Mouse (Mus musculus) C2C12 (cell line): Measurements from ENCODE around the gene Arih2. TPM values are rescaled to one million over a fixed set of nuclear protein-coding genes. Genes with fewer than 3 reads are reported as not detected.
A peak's percentile ranks its signal among the peaks of the same experiment; 100 is the strongest.

Experiments used
- H3K27me3 ChIP-seq: one replicate; pipeline ENCODE4 v1.6.1; 2011; ENCODE audit not compliant: control insufficient read depth, insufficient read depth, insufficient read length
- H3K36me3 ChIP-seq: one replicate; pipeline ENCODE4 v1.6.1; 2011; ENCODE audit not compliant: control insufficient read depth, insufficient read depth
- H3K4me3 ChIP-seq: one replicate; pipeline ENCODE4 v1.5.1; 2011; ENCODE audit warnings: mild to moderate bottlenecking, control low read depth; ENCODE audit not compliant: poor library complexity, insufficient read depth, severe bottlenecking
- H3K79me2 ChIP-seq: one replicate; pipeline ENCODE4 v1.6.1; 2011; ENCODE audit not compliant: control insufficient read depth, insufficient read depth
- H3K79me3 ChIP-seq: one replicate; pipeline ENCODE4 v1.6.1; 2011; ENCODE audit warnings: low read depth, control low read depth
- H3ac ChIP-seq: one replicate; pipeline ENCODE3; 2011; ENCODE audit warnings: low read depth; ENCODE audit not compliant: control insufficient read depth, insufficient read length
- CEBPB ChIP-seq: IDR thresholded peaks from one replicate; pipeline ENCODE4 v1.6.1; 2011; ENCODE audit warnings: low read depth, mild to moderate bottlenecking, control low read depth, moderate library complexity
- CTCF ChIP-seq: IDR thresholded peaks from one replicate; pipeline ENCODE4 v1.5.1; 2011; ENCODE audit not compliant: control insufficient read depth, insufficient read depth, insufficient read length
- FOSL1 ChIP-seq: IDR thresholded peaks from one replicate; pipeline ENCODE4 v1.8.0; 2011; ENCODE audit warnings: mild to moderate bottlenecking, low read length; ENCODE audit not compliant: poor library complexity, insufficient read depth, severe bottlenecking
- MAX ChIP-seq: IDR thresholded peaks from one replicate; pipeline ENCODE4 v1.6.1; 2011; ENCODE audit warnings: mild to moderate bottlenecking, control low read depth
- MYOD1 ChIP-seq: IDR thresholded peaks from one replicate; pipeline ENCODE4 v1.6.1; 2011; ENCODE audit warnings: low read depth; ENCODE audit not compliant: control insufficient read depth, insufficient read length
- MYOG ChIP-seq: IDR thresholded peaks from one replicate; pipeline ENCODE4 v1.6.1; 2011; ENCODE audit not compliant: control insufficient read depth, insufficient read length; ENCODE audit errors: extremely low read depth
- USF1 ChIP-seq: IDR thresholded peaks from one replicate; pipeline ENCODE4 v1.6.1; 2011; ENCODE audit warnings: low read depth, mild to moderate bottlenecking, control low read depth, moderate library complexity
- microRNA-seq: library from miRNA; unstranded; fragments of <30 nt; microRNA quantifications from one replicate; pipeline ENCODE4, GENCODE M21; 2019; ENCODE audit warnings: borderline microRNAs expressed
- polyA plus RNA-seq: library from polyadenylated mRNA; unstranded; fragments of >200 nt; fragmentation: generic; extraction: Trizol; gene quantifications from one replicate; pipeline ENCODE4 v1.2.1, GENCODE M21; 2012; ENCODE audit warnings: missing spikeins

Gene Arih2
- polyA plus RNA-seq, 1 experiment = 30.5 TPM

DNA sequence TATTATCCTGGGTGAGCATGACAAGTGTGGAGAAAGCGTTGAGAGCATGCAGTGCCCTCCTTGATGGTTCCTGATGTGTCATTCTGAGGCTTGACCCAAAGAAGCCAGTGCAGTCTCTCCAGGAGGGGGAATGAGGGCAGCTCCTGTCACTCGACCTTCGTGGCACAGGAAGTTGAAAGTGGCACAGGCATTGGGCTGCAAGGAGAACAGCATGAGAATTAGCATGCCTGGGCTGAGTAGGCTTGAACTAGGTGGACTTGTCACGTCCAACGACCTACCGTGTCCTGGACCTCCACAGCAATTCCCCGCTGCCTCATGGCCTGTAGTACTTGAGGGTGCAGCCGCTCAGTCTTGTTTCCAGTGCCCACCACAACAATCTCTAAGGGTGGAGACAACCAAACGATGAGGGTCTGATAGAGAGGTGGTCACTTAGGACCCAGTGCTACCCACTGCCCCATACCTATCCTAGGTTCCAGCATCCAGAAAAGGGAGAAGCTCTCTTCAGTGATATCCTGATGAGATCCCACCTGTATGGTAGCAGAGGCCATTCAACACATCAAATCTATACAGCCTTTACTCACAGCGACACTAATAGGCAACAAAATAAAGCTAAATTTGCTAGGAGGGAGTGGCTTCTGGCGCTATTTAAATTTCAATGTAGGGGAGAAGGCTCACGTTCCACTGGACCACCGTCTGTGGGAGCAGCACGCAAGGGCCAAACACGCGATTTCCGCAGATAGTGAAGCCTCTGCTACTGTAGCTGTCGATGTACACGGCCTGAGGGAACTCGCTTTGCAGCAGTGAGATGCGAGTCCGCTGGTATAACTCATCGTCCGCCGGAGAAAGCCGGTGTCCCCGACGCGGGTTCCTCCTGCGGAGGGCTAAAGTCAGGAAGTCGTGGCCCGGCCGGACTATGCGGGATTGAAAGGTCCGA lies 83.0 kb downstream of the Arih2 start:
- Histone ChIP-seq H3K27me3 (no peaks in the 10 kb centered on the region), H3K36me3 (peaks cover 41% of the 10 kb centered on the region), H3K79me2 (peaks cover 28% of the 10 kb centered on the region), H3K4me3 (peak overlapping the region; percentile 41), H3K79me3 (peaks cover 18% of the 10 kb centered on the region), H3ac (peak overlapping the region; percentile 69)
- no peak for TF ChIP-seq FOSL1
- TF ChIP-seq USF1 = no peak
- no peak for TF ChIP-seq MYOG
- TF ChIP-seq MAX = no peak
- no peak for TF ChIP-seq CEBPB
- no peak for TF ChIP-seq CTCF
- TF ChIP-seq MYOD1 = no peak

DNA sequence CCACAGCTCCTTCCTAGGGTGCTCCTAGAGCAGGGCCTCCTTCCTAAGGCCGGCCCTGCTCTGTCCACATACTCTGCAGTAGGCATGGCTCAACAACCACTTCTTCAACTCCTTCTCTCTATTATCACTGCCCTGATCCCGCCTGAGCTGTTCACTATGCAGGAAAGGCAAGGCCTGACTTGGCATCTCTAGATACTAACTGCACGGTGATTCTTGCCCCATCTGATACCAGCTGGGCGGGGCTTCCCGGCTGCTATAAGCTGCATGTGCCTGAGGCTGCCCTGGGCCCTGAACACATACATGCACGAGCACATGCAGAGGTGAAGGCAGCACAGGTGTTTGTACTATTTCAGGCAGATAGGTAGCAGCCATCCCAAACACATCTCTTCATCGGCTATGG lies 85.1 kb downstream of the Arih2 start:
- Histone ChIP-seq H3K4me3 (no peak overlapping the region), H3K79me2 (peaks cover 37% of the 10 kb centered on the region), H3ac (no peak overlapping the region), H3K36me3 (peaks cover 48% of the 10 kb centered on the region), H3K79me3 (peaks cover 24% of the 10 kb centered on the region), H3K27me3 (no peaks in the 10 kb centered on the region)
- no peak for TF ChIP-seq FOSL1
- TF ChIP-seq MAX = no peak
- TF ChIP-seq USF1 = no peak
- no peak for TF ChIP-seq MYOD1
- no peak for TF ChIP-seq MYOG
- TF ChIP-seq CTCF = no peak
- TF ChIP-seq CEBPB = no peak

DNA sequence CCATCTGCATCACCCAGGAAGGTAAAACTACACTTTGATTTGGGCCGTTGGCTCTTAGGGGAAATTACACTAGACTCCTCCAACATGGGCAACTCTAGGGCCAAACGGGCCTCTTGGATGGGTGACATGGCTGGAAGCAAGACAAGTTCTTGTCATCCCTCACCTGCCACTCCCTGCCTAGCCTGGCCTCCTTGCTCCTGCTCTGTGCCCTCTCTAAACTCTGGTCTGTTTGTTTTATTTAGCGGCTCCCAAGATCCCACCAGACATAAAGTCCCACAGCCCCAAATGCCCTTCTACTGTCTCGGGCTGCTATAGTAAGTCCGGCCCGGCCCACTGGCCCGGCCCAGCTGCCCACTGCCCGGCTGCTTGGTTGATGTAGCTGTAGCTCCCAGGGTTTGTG lies 85.5 kb downstream of the Arih2 start:
- TF ChIP-seq MYOD1 = no peak
- no peak for TF ChIP-seq CTCF
- no peak for TF ChIP-seq MYOG
- TF ChIP-seq FOSL1 = no peak
- TF ChIP-seq MAX = no peak
- no peak for TF ChIP-seq CEBPB
- no peak for TF ChIP-seq USF1
- peaks cover 24% of the 10 kb centered on the region for H3K79me3 ChIP-seq
- no peaks in the 10 kb centered on the region for H3K27me3 ChIP-seq
- H3K79me2 ChIP-seq = peaks cover 35% of the 10 kb centered on the region
- H3K36me3 ChIP-seq = peaks cover 52% of the 10 kb centered on the region
- no peak overlapping the region for H3ac ChIP-seq
- H3K4me3 ChIP-seq = no peak overlapping the region

DNA sequence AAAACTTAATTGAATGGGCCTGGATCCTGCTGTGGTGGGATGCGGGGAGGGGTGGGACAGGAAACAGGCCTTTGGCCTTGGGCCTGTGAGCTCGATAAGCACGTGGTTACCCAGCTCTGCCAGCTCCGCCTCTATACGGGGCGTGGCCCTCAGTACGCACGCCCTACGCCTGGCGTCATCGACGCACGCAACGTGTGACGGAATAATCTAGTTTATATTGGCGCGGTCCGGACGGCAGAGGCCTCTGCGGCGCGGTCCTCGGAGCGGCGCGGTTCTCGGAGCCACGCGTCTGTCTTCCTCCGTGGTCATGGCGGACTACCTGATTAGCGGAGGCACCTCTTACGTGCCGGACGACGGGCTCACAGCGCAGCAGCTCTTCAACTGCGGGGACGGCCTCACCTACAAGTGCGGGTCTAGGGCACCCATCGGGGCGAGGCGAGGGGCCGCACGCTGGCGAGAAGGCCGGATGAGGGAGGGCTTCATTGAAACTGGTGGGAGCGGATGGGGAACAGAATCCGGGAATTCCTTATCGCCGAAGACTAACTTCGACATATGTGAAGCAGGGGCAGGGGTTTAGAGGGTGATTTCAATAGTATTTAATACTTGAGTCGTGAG lies 88.9 kb downstream of the Arih2 start, which contains the start of gene Impdh2:
Gene Impdh2, plus strand, starts transcription at position 60 of the 615 bp plus-strand sequence.
- Histone ChIP-seq H3K79me3 (peaks cover 19% of the 10 kb centered on the region), H3K27me3 (no peaks in the 10 kb centered on the region), H3K36me3 (peaks cover 79% of the 10 kb centered on the region), H3K4me3 (peak within 1 kb of the TSS; percentile 50), H3ac (peak within 1 kb of the TSS; percentile 78), H3K79me2 (peaks cover 26% of the 10 kb centered on the region)
- no peak for TF ChIP-seq MYOD1
- no peak for TF ChIP-seq FOSL1
- peak; percentile 92 for TF ChIP-seq MAX
- peak; percentile 72 for TF ChIP-seq USF1
- no peak for TF ChIP-seq CTCF
- no peak for TF ChIP-seq MYOG
- no peak for TF ChIP-seq CEBPB

DNA sequence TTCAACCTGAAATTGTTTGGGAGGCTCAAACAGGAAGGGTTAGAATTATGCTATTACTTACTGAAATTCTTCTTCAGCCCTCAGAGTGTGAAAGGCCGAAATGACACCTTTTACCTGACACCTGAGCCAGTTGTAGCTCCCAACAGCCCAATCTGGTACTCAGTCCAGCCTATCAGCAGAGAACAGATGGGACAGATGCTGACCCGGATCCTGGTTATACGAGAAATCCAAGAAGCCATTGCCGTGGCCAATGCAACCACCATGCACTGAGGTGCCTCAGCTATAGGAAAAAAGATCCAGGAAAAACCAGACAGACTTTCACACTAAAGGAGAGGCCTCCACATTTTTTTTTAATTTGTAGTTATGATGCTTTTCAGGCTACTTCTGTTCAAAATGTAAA lies 90.0 kb downstream of the Arih2 start:
- Histone ChIP-seq H3ac (no peak overlapping the region), H3K79me2 (peaks cover 26% of the 10 kb centered on the region), H3K4me3 (no peak overlapping the region), H3K36me3 (peaks cover 77% of the 10 kb centered on the region), H3K79me3 (peaks cover 19% of the 10 kb centered on the region), H3K27me3 (no peaks in the 10 kb centered on the region)
- no peak for TF ChIP-seq MYOD1
- no peak for TF ChIP-seq MAX
- no peak for TF ChIP-seq CEBPB
- no peak for TF ChIP-seq CTCF
- TF ChIP-seq FOSL1 = no peak
- TF ChIP-seq USF1 = no peak
- no peak for TF ChIP-seq MYOG

Small RNAs within 50 kb of the gene (microRNA-seq; reads per million reads assigned to microRNA genes)
- 0.12 reads per million for gene Gm24083
- not detected for gene Gm26298
- gene Mir191 = not detected
- 1,668 reads per million, percentile 89 among the genes with 10 or more reads in this experiment for gene Mir425

Other genes with a start within 250 kb of the Arih2 start
- gene Ccdc36, start 220.9 kb downstream of the Arih2 start, polyA plus RNA-seq = not detected
- not detected for gene BC048562, start 212.9 kb downstream of the Arih2 start, polyA plus RNA-seq
- gene Ccdc71, start 188.9 kb downstream of the Arih2 start, polyA plus RNA-seq = 35.2 TPM
- gene Klhdc8b, start 187.8 kb downstream of the Arih2 start, polyA plus RNA-seq = 1.4 TPM
- gene Lamb2, start 169.7 kb downstream of the Arih2 start, polyA plus RNA-seq = 36.3 TPM
- gene Usp19, start 158.8 kb downstream of the Arih2 start, polyA plus RNA-seq = 70.8 TPM
- gene Qars, start 141.7 kb downstream of the Arih2 start, polyA plus RNA-seq = 203 TPM
- gene Qrich1, start 132.6 kb downstream of the Arih2 start, polyA plus RNA-seq = 58.2 TPM
- gene Impdh2, start 89.1 kb downstream of the Arih2 start, polyA plus RNA-seq = 332 TPM
- gene Ndufaf3, start 82.0 kb downstream of the Arih2 start, polyA plus RNA-seq = 6.8 TPM
- gene Dalrd3, start 79.5 kb downstream of the Arih2 start, polyA plus RNA-seq = 56.1 TPM
- 52.9 TPM for gene Wdr6, start 70.6 kb downstream of the Arih2 start, polyA plus RNA-seq
- 1.3 TPM for gene P4htm, start 51.7 kb downstream of the Arih2 start, polyA plus RNA-seq
- 20.6 TPM for gene Slc25a20, start 12.7 kb upstream of the Arih2 start, polyA plus RNA-seq
- 19.4 TPM for gene Prkar2a, start 39.9 kb upstream of the Arih2 start, polyA plus RNA-seq
- 37.1 TPM for gene Ip6k2, start 134.4 kb upstream of the Arih2 start, polyA plus RNA-seq
- gene Nckipsd, start 159.0 kb upstream of the Arih2 start, polyA plus RNA-seq = 7.5 TPM
- gene Celsr3, start 176.9 kb upstream of the Arih2 start, polyA plus RNA-seq = 0.05 TPM
- 4.3 TPM for gene Slc26a6, start 203.9 kb upstream of the Arih2 start, polyA plus RNA-seq